Mouse (Mus musculus) embryonic facial prominence, embryonic 12.5 days (tissue): ENCODE measurements at regions not wholly inside any gene's neighbourhood (a gene's known extent, or its start where the extent isn't known, plus 50 kb on each side); places are given as distances from the start of the nearest gene placed in this dataset.

Source experiments
- ATAC-seq: fragments of 200-750 bp; cut with Nextera tagmentation; 2 replicates; pipeline ENCODE4 v1.8.0; 2017; ENCODE audit not compliant: insufficient number of reproducible peaks, insufficient read depth, low FRiP score, low TSS enrichment
- H3K27ac ChIP-seq: fragments of 300-500 bp; sonication (generic); 2 replicates; pipeline ENCODE4 v1.5.1; 2016; ENCODE audit warnings: mild to moderate bottlenecking
- H3K27me3 ChIP-seq: fragments of 300-500 bp; sonication (generic); 2 replicates; pipeline ENCODE4 v1.6.1; 2016; ENCODE audit warnings: mild to moderate bottlenecking, moderate library complexity
- H3K36me3 ChIP-seq: fragments of 300-500 bp; sonication (generic); 2 replicates; pipeline ENCODE4 v1.6.1; 2016; ENCODE audit warnings: mild to moderate bottlenecking
- H3K4me1 ChIP-seq: fragments of 300-500 bp; sonication (generic); 2 replicates; pipeline ENCODE4 v1.6.1; 2016
- H3K4me2 ChIP-seq: fragments of 300-500 bp; sonication (generic); replicated peaks from 2 replicates; pipeline ENCODE4 v1.6.1; 2016; ENCODE audit warnings: mild to moderate bottlenecking, moderate library complexity
- H3K4me3 ChIP-seq: fragments of 300-500 bp; sonication (generic); 2 replicates; pipeline ENCODE4 v1.5.1; 2016; ENCODE audit warnings: mild to moderate bottlenecking
- H3K9ac ChIP-seq: fragments of 300-500 bp; sonication (generic); 2 replicates; pipeline ENCODE4 v1.6.1; 2016; ENCODE audit warnings: mild to moderate bottlenecking, moderate library complexity
- H3K9me3 ChIP-seq: fragments of 300-500 bp; sonication (generic); 2 replicates; pipeline ENCODE4 v1.6.1; 2016; ENCODE audit warnings: mild to moderate bottlenecking, moderate library complexity
- WGBS: fragments of 180-500 bp; shearing (Covaris S2); methylation state at CpG from one replicate; pipeline ENCODE4 v1.1.7; 2016; 5-methylcytosine and 5-hydroxymethylcytosine counted together

DNA sequence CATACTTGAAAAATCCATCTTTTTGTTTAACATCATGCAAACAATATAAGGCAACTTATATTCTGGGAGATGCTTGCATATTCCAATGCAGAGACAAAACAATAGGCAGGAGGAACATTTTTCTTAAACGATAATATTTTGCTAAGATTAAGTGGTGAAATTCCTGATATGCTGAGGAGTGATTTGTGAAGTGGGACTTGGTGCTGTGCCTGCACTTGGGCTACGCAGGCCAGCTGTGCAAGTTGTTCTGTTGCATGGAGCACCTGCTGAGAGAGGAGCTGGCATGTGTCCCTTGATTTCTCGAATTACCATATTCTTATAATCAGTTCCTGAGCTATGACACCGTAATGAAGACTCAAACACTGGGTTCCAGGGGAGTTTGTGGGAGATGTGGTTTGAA lies 316.1 kb upstream of the Itga1 start:
- WGBS, result 77% methylated on average over 4 of the region's 4 CpGs
- ATAC-seq, result no peak
- Histone ChIP-seq H3K4me1 (no peaks in the 10 kb centered on the region), H3K9me3 (no peaks in the 10 kb centered on the region), H3K36me3 (no peaks in the 10 kb centered on the region), H3K9ac (no peak overlapping the region), H3K27ac (no peak overlapping the region), H3K4me3 (no peak overlapping the region), H3K27me3 (no peaks in the 10 kb centered on the region), H3K4me2 (no peak overlapping the region)

DNA sequence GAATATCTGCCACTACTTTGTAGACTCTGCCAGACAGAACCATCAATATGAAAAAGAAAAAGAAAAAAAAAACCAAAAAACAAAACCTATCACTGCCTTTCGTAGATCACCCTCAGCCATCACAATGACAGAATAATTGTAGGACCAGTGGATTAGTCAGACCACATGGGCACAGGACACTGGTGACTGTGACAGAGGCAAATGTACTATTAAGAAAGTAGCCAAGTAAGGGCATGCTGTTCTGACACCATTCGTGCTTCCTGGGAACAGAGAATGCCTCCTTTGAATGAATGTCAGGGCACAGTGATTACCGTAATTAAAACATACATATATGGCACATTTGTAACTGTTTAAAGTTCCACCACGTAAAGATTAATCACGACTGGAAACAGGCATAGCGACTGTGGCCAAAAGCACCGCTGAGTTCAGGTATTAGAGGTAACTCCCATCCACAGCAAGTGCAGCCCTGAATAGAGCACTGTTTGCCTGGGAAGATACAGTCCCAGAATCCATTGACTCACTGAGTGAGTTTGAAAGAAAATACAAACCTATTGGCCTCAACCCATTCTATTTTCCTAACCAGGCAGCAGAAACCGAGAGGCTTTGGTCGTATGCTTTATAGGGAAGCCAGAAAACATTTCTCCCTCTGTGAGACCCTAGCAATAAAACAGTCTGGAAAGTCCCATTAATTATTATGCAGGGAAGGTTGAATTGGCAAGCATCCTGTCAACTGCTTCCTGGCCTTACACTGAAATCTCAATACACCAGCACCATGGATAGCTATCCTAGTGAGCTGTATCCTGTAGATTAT lies 312.2 kb upstream of the Itga1 start:
- Histone ChIP-seq H3K4me3 (no peak overlapping the region), H3K4me2 (no peak overlapping the region), H3K4me1 (no peaks in the 10 kb centered on the region), H3K9me3 (no peaks in the 10 kb centered on the region), H3K9ac (no peak overlapping the region), H3K27me3 (no peaks in the 10 kb centered on the region), H3K36me3 (no peaks in the 10 kb centered on the region), H3K27ac (no peak overlapping the region)
- ATAC-seq, result no peak
- 71% methylated on average over 9 of the region's 9 CpGs for WGBS

DNA sequence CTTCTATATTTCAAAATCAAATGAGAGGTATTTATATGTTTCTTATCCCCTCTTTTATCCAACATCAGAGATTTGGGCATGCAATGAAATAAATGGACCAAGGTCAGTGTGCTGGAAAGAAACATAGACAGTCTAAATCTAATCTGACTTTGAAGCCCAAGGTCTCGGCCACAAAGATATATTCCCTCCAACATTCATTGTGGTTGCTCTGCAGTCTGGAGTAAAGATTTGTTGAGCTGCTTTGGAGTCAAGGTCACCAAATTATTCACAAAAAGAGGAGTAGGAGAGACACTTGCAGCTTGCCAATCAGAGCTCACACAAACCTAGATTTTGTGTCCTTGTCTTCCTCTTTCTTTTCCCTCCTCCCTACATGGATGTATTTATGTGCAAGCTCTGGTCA lies 304.2 kb upstream of the Itga1 start:
- H3K4me1 ChIP-seq, result no peaks in the 10 kb centered on the region
- no peak overlapping the region for H3K4me3 ChIP-seq
- no peaks in the 10 kb centered on the region for H3K9me3 ChIP-seq
- ATAC-seq, result no peak
- no peak overlapping the region for H3K27ac ChIP-seq
- WGBS, result 85% methylated on average over 1 of the region's 1 CpGs
- no peak overlapping the region for H3K9ac ChIP-seq
- H3K27me3 ChIP-seq, result no peaks in the 10 kb centered on the region
- H3K4me2 ChIP-seq, result no peak overlapping the region
- H3K36me3 ChIP-seq, result no peaks in the 10 kb centered on the region

DNA sequence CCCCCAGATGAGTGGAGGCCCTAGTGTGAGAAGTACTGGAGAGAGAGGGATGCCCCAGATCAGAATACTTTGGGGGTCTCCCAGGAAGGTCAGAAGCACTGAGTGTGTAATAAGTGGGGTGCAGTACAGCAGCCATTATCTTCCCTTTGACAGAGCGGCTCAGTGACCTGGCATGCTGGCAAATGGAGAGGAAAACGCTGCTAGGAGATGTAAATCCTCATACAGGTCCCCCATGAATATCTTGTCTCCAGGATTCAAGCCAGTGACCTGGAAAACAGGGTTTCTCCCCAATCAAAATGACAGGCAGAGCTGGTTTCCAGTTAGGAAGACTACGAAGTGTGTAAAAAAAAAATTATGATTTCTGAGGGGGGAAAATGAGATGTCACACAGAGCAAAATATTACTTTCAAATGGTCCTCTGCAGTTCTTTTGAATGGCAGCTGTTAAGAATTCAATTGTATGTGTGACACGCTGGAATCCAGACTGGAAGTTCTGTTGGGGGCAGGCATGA lies 299.0 kb upstream of the Itga1 start:
- WGBS, result 80% methylated on average over 4 of the region's 4 CpGs
- H3K27ac ChIP-seq, result no peak overlapping the region
- ATAC-seq, result no peak

DNA sequence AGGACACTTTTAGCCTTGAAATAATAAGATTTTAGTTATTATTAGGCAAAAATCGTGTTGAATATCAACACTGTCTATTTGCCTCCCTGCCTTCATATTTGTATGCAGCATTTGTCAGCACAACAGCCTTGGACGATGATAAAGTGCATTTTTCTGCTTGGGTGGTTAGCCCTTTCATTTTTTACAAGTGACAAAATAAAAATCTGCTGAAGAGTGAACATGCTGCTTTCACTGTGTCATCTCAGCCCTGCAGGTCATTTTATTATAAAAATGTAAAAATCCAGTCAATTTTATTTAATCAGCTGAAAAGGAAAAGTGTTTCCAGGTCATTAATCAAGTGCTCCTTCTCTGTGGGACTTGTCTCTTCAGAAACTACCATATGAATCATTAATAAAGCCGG lies 277.9 kb upstream of the Itga1 start:
- no peak overlapping the region for H3K4me2 ChIP-seq
- H3K4me3 ChIP-seq, result no peak overlapping the region
- WGBS, result 68% methylated on average over 3 of the region's 3 CpGs
- ATAC-seq, result no peak
- H3K27ac ChIP-seq, result no peak overlapping the region
- H3K36me3 ChIP-seq, result no peaks in the 10 kb centered on the region
- H3K27me3 ChIP-seq, result no peaks in the 10 kb centered on the region
- H3K9me3 ChIP-seq, result no peaks in the 10 kb centered on the region
- no peaks in the 10 kb centered on the region for H3K4me1 ChIP-seq
- H3K9ac ChIP-seq, result no peak overlapping the region

More for the DNA sequence above, 299.0 kb upstream of the Itga1 start:
- Histone ChIP-seq H3K9ac (no peak overlapping the region), H3K4me3 (no peak overlapping the region), H3K4me1 (no peaks in the 10 kb centered on the region), H3K9me3 (no peaks in the 10 kb centered on the region), H3K27me3 (no peaks in the 10 kb centered on the region), H3K36me3 (no peaks in the 10 kb centered on the region), H3K4me2 (no peak overlapping the region)

DNA sequence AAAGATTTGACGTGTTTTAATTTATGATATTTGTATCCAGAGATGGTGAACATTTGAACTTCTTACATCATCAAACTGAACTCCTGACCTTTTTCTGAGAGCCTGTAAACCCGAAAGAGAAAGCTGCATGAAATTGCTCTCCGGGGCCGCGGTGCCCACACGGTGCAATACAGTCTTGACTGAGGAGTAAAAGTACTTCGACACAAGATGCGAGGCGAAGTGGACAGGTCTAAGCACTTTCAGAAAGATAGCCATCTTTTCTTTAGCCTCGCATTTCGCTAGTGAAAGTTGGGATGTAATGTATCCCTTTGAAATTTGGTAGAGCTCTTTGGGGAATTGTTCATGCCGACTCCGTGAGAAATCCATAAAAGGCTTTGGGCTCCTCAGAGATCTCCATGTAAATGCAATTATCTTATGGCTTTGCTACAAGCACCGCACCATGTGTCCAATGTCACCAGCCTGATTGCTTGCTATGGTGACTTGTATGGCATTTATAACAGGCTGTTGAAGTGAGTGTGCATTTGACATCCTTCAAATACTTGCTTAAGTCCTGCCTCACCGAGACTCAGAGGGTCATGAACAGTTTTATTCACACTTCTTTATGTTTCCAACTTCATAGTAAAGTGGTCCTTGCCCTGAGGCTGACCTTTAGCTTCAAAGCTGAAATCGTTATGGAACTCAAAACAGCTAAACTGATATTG lies 274.6 kb upstream of the Itga1 start:
- Histone ChIP-seq H3K27ac (no peak overlapping the region), H3K9ac (no peak overlapping the region), H3K27me3 (no peaks in the 10 kb centered on the region), H3K4me1 (no peaks in the 10 kb centered on the region), H3K4me2 (no peak overlapping the region), H3K4me3 (no peak overlapping the region), H3K9me3 (no peaks in the 10 kb centered on the region), H3K36me3 (no peaks in the 10 kb centered on the region)
- WGBS, result 65% methylated on average over 16 of the region's 16 CpGs
- no peak for ATAC-seq

DNA sequence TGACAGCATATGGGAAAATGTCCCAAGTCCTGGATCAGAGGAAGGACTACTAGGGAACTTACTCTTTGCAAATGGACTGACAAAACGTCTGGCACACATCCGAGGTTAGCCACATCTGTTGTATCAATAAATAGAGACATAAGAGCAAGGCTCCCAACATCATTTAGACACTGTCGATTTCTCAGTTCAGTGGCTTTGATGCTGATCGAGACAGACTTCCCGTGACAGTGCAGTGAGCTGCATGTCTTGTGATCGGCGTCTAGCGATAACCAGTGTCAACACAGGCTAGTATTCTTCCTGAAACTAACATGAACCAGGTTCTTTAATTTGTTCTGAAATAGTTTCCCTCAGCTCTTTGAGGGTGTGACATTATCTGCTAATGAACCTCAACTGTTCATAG lies 259.7 kb upstream of the Itga1 start:
- no peak overlapping the region for H3K27ac ChIP-seq
- H3K27me3 ChIP-seq, result no peaks in the 10 kb centered on the region

DNA sequence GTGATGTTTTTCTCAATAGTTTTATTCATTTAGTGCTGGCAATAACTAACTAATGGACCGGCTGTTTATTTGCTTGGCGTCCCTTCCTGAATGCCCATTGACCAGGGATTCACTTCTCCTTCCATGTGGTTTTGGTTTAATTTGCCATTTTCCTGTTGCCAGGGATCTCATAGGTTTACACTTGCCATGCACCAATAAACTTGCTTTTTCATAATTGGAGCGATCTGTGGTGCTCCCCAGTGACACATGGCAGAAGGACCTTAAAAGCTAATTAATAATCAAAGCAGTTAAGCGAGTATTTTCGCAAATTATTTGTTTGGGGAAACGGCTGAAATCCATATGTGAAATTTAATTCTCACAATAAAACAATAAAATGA lies 245.2 kb upstream of the Itga1 start:
- H3K9me3 ChIP-seq, result no peaks in the 10 kb centered on the region
- no peak for ATAC-seq
- no peaks in the 10 kb centered on the region for H3K4me1 ChIP-seq
- H3K36me3 ChIP-seq, result no peaks in the 10 kb centered on the region
- H3K27ac ChIP-seq, result no peak overlapping the region
- H3K4me3 ChIP-seq, result no peak overlapping the region
- 74% methylated on average over 6 of the region's 6 CpGs for WGBS
- H3K27me3 ChIP-seq, result no peaks in the 10 kb centered on the region
- no peak overlapping the region for H3K9ac ChIP-seq
- H3K4me2 ChIP-seq, result no peak overlapping the region

More for the DNA sequence above, 259.7 kb upstream of the Itga1 start:
- Histone ChIP-seq H3K4me2 (no peak overlapping the region), H3K4me1 (no peaks in the 10 kb centered on the region), H3K36me3 (no peaks in the 10 kb centered on the region), H3K9ac (no peak overlapping the region), H3K4me3 (no peak overlapping the region), H3K9me3 (no peaks in the 10 kb centered on the region)
- no peak for ATAC-seq
- 76% methylated on average over 8 of the region's 8 CpGs for WGBS

DNA sequence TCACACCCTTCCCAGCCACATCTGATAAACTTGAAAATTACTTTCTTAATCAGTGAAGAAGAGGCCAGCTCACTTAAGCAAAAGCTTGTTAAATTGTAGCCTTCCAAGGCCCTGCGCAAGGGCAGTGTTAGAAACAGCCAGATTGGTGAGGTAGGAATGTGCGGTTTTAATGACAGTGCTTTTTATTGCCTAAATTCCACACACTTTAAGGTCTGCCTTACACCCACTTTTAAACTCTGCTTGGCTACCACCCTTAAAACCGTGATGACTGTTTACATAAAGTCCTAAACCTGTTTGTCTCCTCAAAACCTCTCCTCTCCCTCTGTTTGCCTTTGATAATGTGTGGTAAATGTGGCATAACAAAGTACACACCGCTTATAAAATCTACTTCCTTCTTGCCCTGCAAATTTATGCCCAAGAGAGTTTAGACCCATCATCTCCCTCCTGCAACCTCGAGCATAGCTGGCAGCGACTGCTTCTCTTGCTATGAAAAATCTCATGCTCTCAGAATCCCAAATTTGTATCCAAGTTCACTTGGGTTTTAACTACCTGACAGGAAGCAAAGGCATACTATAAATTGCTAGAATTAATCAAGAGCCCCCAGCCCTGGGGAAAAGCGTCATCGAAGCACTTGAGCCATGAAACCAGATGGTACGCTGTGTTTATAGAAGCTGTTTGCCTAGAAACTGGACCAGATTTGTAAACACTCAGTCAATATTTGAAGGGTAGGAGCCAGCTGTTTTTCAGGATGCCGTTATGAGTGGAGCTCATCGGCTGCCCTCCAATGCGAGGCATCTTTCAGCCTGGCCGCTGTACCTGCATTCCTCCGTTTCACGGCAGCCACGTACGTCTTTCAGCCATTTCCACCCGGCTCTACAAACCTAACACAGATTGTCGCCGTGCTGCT lies 244.6 kb upstream of the Itga1 start:
- Histone ChIP-seq H3K4me1 (no peaks in the 10 kb centered on the region), H3K36me3 (no peaks in the 10 kb centered on the region), H3K9me3 (no peaks in the 10 kb centered on the region), H3K27ac (no peak overlapping the region), H3K4me3 (no peak overlapping the region), H3K4me2 (no peak overlapping the region), H3K27me3 (no peaks in the 10 kb centered on the region), H3K9ac (no peak overlapping the region)
- WGBS, result 68% methylated on average over 20 of the region's 20 CpGs
- no peak for ATAC-seq

DNA sequence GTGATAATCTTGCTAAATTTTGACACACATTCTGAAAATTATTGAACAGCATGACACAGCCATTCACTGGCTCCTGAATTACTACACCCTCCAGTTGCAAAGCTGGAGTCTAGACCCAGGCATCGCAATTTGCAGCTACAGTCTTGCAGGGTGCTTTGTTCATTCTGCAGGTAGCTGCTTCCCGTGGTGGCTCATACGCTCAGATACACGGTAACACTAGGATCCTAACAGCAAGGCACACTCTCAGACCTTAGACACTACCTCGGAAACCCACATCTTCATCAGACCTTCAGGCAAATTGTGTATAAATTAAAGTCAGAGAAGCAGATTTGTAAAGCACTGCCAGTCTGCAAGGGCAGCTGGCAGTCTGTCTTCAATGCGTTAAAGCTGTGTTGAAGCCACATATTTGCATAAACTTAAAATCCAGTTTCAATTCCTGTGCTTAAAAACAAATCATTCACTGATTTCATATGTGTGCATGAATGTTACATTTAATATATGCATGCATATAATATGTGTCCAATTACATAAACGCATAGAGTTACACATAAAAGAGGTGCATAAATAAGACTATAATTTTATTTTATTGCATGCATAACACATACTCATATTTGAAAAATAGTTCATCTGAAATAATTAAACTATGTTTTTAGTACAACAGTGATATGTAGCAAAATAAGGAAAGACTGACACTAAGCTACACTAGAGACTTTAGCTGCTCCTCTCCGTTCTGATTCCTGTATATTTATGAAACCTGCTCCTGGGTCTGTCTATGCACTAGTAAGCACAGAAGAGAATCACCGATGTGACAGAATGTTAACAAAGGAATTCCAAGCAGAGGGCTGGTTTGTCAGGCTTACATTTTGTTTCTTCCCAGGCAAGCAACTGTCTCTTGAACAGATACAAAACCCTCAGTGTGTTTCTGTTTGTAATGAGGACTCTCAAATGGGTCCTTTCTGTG lies 227.5 kb upstream of the Itga1 start:
- no peaks in the 10 kb centered on the region for H3K9me3 ChIP-seq
- WGBS, result 73% methylated on average over 9 of the region's 9 CpGs
- no peak for ATAC-seq
- no peaks in the 10 kb centered on the region for H3K36me3 ChIP-seq
- no peak overlapping the region for H3K4me3 ChIP-seq
- 0 out of 2 replicates have a peak, but pooled peaks cover 4% of the 10 kb centered on the region for H3K4me1 ChIP-seq
- no peak overlapping the region for H3K27ac ChIP-seq
- no peak overlapping the region for H3K4me2 ChIP-seq
- H3K9ac ChIP-seq, result no peak overlapping the region
- no peaks in the 10 kb centered on the region for H3K27me3 ChIP-seq

DNA sequence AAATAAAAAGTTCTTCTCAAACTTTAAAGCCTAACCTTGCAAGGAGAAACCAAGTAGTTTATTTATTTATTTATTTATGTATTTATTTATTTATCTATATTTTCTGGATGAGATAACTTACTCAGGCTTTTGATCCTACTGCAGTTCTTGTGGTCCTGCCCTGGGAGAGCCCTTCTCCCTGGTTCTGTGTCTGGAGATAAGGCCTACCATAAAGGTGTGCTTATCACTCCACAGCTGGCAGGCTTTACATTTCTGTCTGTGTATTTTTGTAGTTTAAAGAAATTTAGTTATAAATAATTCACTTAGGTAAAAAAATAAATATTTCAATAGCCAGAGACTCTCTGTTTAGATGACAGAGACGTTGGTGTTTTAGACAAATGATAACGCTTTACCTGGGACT lies 224.5 kb upstream of the Itga1 start:
- no peak overlapping the region for H3K9ac ChIP-seq
- no peaks in the 10 kb centered on the region for H3K9me3 ChIP-seq
- 82% methylated on average over 2 of the region's 2 CpGs for WGBS
- ATAC-seq, result no peak
- 0 out of 2 replicates have a peak, but pooled peaks cover 4% of the 10 kb centered on the region for H3K4me1 ChIP-seq
- no peak overlapping the region for H3K4me3 ChIP-seq
- H3K27ac ChIP-seq, result no peak overlapping the region
- no peaks in the 10 kb centered on the region for H3K36me3 ChIP-seq
- no peaks in the 10 kb centered on the region for H3K27me3 ChIP-seq
- no peak overlapping the region for H3K4me2 ChIP-seq
